ENCODE assay signal across 29 mouse cellular contexts in genomic region chr5:64605991-64606390, GRCm38 (mm10).
DNase-seq lines count a peak whose midpoint lies in the region; ATAC-seq lines count a peak whose summit lies in the region.
"Had no signal": no experiment of that assay in that cellular context is flagged by ENCODE, and none has a peak within 500 bp of the region (broad histone marks: within the 10 kb centered on the region; RNA-seq: fewer than 3 reads in every experiment).

No protein-coding gene starts in this region.

- H3K27ac ChIP-seq in kidney, embryonic 15.5 days, result no peak overlapping the region
- H3K27ac ChIP-seq: gastrocnemius, adult 2 months; heart, adult 2 months; heart, embryonic 13.5 days; hindbrain, postnatal 0 days; intestine, embryonic 15.5 days; left cerebral cortex, adult 2 months; limb, embryonic 13.5 days; midbrain, embryonic 13.5 days had no signal

- WGBS in kidney, embryonic 15.5 days, result 67% methylated on average over 5 of the region's 5 CpGs

- no peak for ATAC-seq in kidney, embryonic 15.5 days (replicated peaks; ENCODE audit: low FRiP score)
- ATAC-seq: forebrain, embryonic 14.5 days; hindbrain, postnatal 0 days; intestine, embryonic 15.5 days; midbrain, embryonic 13.5 days had no signal

- no peak overlapping the region for H3K4me3 ChIP-seq in kidney, embryonic 15.5 days (replicated peaks)
- H3K4me3 ChIP-seq: erythroblast, embryonic 14.5 days; gastrocnemius, adult 2 months; heart, adult 2 months; heart, embryonic 13.5 days; intestine, embryonic 15.5 days; left cerebral cortex, adult 2 months; limb, embryonic 13.5 days; midbrain, embryonic 13.5 days had no signal

- peak; percentile 77 for DNase-seq in kidney, adult 11 months
- DNase-seq in NIH3T3 (ENCODE audit: low read depth), result peak; percentile 8
- DNase-seq in kidney, adult 9 months, result peak; percentile 78
- peak; percentile 50 for DNase-seq in mesoderm, embryonic 11.5 days (ENCODE audit: low read depth, low spot score)
- DNase-seq in left cerebral cortex, adult 11 months (ENCODE audit: low spot score), result no peak
- DNase-seq: adrenal gland, adult 8-10 months; B cell, adult 2 months; cerebellum, adult 2 months; cerebellum, postnatal 14 days; gastrocnemius, adult 2 months; gastrocnemius, postnatal 36 days; heart, adult 2 months; heart, postnatal 10 days; layer of hippocampus, adult 9-11 months; lung, postnatal 36 days; retina, postnatal 1 day; right cerebral cortex, postnatal 14 days; thymus, postnatal 4 days had no signal

- peaks cover 36% of the 10 kb centered on the region for H3K4me1 ChIP-seq in kidney, embryonic 15.5 days

- no peak overlapping the region for H3K9ac ChIP-seq in kidney, embryonic 15.5 days
- H3K9ac ChIP-seq: heart, embryonic 13.5 days; intestine, embryonic 15.5 days; limb, embryonic 13.5 days; midbrain, embryonic 13.5 days had no signal

- H3K36me3 ChIP-seq in kidney, embryonic 15.5 days, result no peaks in the 10 kb centered on the region
- H3K36me3 ChIP-seq: heart, embryonic 13.5 days; intestine, embryonic 15.5 days; limb, embryonic 13.5 days; midbrain, embryonic 13.5 days had no signal

- no peaks in the 10 kb centered on the region for H3K27me3 ChIP-seq in kidney, embryonic 15.5 days
- H3K27me3 ChIP-seq: CH12.LX; heart, embryonic 13.5 days; intestine, embryonic 15.5 days; limb, embryonic 13.5 days; midbrain, embryonic 13.5 days had no signal

- no peaks in the 10 kb centered on the region for H3K9me3 ChIP-seq in kidney, embryonic 15.5 days (replicated peaks)
- H3K9me3 ChIP-seq: heart, embryonic 13.5 days; intestine, embryonic 15.5 days; limb, embryonic 13.5 days; midbrain, embryonic 13.5 days had no signal

- no peak overlapping the region for H3K4me2 ChIP-seq in kidney, embryonic 15.5 days
- H3K4me2 ChIP-seq: heart, embryonic 13.5 days; intestine, embryonic 15.5 days; limb, embryonic 13.5 days; liver, embryonic 11.5 days; midbrain, embryonic 13.5 days had no signal
